Mouse (Mus musculus): Measurements from ENCODE around the gene Dcst1. TPM values are rescaled to one million over a fixed set of nuclear protein-coding genes. Genes with fewer than 3 reads are reported as not detected.

The Dcst1 gene
- polyA plus RNA-seq, 1 experiment, result 3.1 TPM

DNA sequence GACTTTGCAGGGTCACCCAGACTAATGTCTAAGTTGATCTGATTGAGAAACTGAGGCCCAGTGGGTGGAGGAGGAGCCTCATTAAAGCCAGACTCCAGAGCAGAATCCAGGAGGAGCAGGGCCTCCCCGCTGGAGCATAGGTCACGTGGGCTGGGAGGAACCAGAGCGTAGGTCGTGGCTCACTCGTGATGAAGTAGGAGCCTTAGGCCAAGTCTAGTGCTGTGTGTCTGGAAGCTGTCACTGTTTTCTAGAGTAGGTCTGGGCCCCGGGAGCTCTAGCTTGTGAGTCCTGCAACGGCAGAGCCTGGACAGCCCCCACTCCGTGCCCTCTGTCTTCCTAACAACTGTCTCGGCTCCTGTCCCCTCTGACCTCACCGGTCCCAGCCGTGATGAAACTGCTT is 2.3 kb upstream of the Dcst1 start:
- no peak for DNase-seq (ENCODE audit: low read depth, low spot score)

DNA sequence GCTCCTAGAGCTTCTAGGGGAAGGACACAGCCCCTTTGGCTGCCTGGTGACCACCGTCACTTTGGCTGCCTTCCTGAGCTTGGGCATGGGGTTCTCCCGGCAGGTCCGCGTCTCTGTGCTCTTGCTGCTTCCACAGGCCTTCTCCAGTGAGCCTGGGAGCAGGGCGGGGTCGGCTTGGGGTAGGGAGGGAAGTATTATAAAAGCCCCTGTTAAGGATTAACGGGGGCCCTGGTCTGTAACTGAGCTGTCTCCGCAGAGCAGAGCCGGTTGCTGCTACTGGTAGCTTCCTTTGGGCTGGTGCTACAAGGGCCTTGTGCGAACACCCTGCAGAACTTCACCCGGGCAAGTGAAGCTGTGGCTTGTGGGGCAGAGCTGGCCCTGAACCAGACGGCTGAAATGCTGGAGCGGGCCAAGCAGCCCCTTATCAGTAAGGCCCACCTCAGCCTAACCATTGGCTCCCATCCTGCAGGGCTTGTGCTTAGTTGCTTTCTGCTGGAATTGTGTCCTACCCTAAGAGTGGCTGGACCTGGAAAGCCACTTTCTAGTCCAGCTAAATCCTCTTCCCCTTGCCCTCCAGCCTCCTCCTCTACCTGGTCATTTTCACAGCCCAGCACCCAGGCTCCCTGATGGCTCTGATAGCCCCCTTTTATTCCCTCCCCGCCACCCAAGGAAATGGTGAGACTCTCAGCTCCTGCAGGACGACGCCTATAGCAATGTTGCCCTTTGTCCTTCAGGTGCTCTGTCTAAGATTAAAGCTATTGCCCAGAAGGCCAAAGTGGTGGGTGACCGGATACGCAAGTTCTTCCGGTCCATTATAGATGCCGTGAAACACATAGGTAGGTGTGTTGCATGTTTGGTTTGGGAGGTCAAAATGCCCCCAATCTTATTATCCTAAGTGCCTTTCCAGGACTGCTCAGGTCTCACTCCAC is 697 bp upstream of the Dcst1 start:
- 51% methylated on average over 20 of the region's 20 CpGs for WGBS
- no peak for DNase-seq (ENCODE audit: low read depth, low spot score)

More for the DNA sequence above, 2.3 kb upstream of the Dcst1 start:
- WGBS, result 48% methylated on average over 11 of the region's 11 CpGs

DNA sequence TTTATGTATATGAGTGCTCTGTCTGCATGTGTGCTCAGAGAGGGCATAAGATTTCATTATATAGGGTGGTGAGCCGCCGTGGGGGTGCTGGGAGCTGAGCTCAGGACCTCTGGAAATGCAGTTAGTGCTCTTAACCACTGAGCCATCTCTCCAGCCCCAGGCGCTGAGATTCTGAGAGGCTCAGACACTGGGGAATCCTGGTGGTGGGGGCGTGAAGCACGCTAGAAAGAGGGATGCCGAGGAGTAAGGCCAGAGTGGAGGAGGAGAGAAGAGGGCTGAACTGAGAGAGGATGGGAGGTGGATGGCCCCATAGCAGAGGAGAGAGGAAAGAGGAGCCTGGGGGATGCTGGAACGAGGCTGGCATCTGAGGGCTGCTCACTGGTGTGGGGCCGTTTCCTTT is 422 bp downstream of the Dcst1 start:
- no peak for DNase-seq (ENCODE audit: low read depth, low spot score)
- WGBS, result 92% methylated on average over 8 of the region's 8 CpGs

DNA sequence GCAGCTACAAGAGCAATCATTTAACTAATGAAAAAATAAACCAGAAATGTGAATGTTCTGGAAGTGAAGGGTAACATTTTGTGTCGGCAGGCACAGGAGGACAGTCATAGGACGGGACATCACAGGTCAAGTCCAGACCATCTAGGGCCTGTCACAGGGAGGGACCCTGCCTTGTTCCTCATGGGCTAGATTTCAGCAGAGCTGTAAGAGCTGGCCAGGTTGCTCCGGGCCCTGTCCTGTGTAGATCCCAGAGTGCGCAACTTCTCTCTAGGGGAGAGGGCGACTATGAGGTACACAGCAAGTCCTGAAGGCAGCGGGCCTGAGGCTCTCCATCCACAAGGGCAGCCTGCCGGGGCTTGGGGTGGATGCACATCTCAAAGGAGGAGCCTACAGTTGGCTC is 3.4 kb downstream of the Dcst1 start, which contains the start of gene Dcst2:
Gene Dcst2 (plus strand): TSS at position 301 of the 400 bp plus-strand sequence.
- 89% methylated on average over 7 of the region's 7 CpGs for WGBS
- no peak for DNase-seq (ENCODE audit: low read depth, low spot score)

DNA sequence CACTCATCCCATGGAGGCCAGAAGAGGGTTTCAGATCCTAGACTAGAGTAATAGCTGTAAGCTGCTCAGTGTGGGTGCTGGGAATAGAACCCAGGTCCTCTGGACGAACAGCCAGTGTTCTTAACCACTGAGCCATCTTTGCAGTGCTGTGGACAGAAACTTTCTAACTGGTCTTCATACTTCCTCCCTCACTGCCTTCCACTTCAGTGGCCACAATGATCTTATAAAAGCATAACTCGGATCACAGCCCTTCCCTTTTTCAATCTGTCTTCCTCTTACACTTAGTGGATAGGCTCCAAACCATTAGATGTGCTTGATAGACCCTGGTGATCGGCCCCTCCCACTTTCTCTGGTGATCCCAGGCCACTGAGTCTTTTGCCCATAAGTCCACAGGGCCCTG is 4.8 kb downstream of the Dcst1 start:
- no peak for DNase-seq (ENCODE audit: low read depth, low spot score)
- WGBS, result 53% methylated on average over 3 of the region's 3 CpGs

DNA sequence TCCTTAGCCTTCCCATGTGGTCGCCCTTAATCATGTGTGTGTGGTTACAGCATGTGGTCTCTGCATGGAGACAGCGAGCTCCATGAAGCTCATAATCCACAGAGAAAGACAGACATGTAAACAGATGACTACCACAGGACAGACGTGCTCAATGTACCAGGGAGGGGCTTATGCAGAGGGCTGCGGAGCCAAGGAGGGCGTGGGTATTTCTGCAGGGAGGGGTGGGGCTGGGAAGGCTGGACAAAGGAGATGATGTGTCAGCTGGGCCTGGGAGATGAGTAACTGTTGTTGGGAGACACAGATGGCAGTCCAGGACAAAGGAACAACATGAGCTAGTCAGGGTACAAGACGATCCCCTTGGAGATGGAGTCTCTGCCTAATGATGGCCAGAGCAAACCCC is 5.4 kb downstream of the Dcst1 start:
- WGBS, result 30% methylated on average over 6 of the region's 6 CpGs
- DNase-seq (ENCODE audit: low read depth, low spot score), result no peak

DNA sequence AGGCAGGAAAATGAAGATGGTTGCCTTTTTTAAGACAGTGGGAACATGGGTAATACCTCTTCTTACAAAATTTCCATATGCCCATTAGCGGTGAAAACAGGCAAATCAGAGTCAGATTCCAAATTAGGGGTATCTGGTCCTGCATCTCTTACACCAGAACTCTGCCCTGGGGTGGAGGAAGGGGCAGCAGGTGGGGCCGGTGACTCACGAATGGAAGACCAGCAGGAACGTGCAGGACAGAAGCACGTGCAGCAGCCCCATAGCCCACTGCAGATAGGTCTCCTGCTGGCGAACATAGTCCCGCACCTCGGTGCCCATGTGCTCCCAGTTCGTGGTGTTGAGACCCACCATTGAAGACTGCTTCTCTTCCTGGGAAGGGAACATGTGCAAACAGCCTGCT is 9.0 kb downstream of the Dcst1 start:
- WGBS, result 84% methylated on average over 9 of the region's 9 CpGs
- DNase-seq (ENCODE audit: low read depth, low spot score), result no peak

DNA sequence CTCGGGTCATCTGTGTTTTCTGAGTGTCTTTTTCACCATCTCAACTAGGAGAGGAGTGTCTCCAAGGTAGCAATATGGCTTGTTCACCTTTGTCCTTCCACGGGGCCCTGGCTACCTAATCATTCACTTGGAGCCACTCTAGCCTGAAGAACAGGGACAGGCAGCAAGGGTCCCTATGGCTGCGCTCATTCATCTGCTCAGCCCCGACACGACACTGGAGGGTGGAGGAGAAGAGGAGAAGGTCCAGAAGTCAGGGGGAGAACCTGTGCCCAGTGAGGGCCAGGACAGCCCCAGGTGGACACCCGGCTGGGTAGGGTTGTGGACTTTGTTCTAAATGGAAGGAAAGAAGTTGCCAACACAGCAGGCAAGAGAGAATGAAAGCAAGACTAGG is 9.5 kb downstream of the Dcst1 start:
- WGBS, result 47% methylated on average over 6 of the region's 6 CpGs
- DNase-seq (ENCODE audit: low read depth, low spot score), result no peak

DNA sequence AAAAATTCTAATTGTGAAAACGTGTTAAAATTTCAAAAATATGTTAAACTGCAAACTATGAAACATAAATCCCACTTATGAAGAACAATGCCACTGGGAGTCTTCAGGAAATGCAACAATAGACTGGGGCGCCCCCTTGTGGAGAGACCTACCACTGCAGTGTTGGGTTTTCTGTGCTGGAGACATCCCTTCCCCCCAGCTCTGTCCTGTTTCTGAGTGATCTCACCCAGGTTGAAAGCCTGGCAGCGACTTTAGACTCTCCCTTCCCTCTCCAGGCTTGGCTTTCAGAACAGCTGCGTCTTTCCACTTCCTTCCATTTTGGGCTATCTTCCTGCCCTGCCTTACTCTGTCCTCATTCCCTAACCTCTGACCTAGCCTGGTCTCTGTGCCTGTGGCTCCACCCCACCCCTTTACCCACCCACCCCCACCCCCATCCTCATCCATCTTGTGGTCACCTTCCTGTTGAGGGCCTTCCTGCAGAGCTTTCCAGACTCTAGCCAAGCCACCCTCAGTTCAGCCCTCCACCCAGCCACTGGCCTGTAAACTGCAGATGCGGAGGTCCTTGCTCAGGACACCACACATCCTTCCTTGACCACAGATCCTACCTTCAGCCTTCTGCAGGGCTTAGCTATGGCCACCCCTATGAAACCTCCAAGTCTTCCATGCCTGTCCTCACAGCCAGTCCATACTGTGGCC is 10.1 kb downstream of the Dcst1 start:
- DNase-seq (ENCODE audit: low read depth, low spot score), result no peak
- 15% methylated on average over 5 of the region's 5 CpGs for WGBS

DNA sequence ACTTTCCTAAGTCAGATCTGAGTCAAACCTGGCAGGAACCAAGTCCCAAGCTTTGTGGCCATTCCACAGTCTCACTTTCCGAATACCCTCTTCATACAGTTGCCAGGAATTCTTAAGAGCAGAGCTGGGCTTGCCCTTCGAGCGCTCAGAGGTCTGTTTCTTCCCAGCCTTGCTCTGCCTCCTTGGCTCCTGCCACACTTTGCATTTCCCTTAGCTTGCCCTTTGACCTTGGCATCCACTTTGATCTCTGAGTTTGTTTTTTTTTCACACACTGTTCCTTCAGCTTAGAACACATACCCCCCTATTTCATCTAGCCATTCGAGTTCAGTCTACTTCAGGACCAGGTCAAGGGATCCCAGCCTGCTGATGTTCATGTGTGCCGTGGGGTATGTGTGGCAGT is 13.8 kb downstream of the Dcst1 start:
- DNase-seq (ENCODE audit: low read depth, low spot score), result no peak
- WGBS, result 53% methylated on average over 5 of the region's 5 CpGs

DNA sequence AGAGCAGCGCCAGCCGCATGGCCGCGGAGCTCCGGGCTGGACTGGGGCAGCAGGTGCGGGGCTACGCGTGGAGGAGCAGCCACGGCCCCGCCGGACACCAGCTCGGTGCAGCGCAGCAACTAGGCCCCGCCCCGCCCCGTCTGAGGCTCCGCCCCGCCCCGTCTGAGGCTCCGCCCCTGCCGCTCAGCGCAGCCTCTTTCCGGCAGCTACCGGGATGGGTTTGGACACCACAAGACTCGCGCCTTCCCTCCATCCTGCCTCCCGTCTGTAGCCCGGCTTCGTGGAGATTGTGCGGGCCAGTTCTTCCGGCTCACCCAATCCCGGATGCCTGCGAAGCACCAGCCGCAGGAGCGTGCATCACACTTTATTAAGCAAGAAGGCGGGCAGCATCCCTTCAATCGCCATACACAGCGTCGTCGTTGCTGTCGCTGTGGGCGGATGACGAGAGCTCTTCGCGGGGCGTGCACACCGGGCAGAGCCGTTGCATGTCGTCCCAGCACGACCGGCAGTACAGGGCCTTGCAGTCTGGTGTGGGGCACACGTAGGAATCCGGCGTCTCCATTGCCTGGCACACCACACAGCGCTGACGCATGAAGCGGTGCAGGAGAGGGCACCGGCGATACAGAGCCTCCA is 15.1 kb downstream of the Dcst1 start, which contains the start of gene Adam15:
Gene Adam15 (minus strand): TSS at position 128 of the 633 bp plus-strand sequence.
- WGBS, result 1% methylated on average over 59 of the region's 59 CpGs
- no peak for DNase-seq (ENCODE audit: low read depth, low spot score)

DNA sequence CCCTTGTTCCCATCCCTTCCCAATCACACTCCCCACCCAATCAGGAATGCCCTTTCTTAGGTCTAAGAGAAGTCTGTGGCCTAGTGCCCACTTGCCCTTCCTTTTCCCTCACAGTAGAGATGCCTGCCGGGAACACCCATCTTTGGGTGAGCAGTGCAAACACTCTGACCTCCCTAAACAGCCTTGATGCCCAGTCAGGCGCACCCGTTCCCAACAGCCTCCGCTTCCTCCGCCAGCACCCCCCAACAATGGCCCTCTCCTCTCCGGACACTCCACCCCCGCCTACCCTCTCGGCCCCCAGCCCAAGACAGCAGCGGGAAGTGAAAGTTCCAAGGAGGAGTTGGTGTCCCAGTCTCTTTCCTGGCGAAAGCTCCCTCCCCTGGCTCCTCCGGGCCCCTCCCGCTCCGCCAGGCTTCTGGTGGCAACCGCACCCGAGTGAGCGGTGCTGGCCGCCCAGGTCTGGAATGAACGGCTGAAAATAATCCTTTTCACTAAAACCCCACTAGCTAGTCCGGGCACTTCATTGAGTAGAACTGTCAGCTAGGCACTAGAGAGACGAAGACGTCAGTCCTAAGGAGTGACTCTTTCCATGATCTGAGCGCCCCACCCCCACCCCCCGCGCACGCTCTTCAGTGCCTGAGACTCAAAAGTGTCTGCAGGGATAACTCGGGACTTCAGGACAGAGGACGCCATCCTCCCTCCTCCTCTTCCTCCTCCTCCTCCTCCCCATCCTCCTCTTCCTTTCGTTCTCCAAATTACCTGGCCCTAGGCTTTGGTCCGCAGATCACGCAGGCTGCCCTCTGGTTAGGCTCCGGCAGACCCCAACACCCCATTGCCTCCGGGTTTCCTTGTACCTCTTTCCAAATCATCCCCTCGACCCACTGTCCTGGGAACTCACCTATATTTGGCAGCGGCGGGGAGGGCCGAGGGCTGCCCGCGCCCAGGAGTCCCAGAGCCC is 15.9 kb downstream of the Dcst1 start:
- 2% methylated on average over 38 of the region's 38 CpGs for WGBS
- no peak for DNase-seq (ENCODE audit: low read depth, low spot score)

DNA sequence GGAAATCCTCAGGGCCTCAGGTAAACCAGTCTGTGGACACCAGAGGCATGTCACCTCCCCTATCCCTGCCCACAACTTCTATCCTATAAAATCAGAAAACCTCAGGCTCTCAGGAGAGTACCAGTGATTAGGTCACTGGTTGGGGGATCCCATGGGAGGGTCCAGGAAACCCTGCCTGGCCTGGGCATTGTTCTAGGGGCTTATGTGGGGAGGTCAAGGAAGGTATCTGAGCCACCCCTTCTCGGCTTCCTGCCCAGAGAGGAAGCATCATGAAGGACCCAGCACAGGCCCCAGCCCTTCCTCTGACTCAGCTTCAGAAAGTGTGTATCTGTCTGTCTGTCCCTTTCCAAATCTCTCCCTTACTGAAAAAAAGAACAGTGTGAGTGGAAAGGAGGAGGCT is 17.1 kb downstream of the Dcst1 start:
- DNase-seq (ENCODE audit: low read depth, low spot score), result no peak

DNA sequence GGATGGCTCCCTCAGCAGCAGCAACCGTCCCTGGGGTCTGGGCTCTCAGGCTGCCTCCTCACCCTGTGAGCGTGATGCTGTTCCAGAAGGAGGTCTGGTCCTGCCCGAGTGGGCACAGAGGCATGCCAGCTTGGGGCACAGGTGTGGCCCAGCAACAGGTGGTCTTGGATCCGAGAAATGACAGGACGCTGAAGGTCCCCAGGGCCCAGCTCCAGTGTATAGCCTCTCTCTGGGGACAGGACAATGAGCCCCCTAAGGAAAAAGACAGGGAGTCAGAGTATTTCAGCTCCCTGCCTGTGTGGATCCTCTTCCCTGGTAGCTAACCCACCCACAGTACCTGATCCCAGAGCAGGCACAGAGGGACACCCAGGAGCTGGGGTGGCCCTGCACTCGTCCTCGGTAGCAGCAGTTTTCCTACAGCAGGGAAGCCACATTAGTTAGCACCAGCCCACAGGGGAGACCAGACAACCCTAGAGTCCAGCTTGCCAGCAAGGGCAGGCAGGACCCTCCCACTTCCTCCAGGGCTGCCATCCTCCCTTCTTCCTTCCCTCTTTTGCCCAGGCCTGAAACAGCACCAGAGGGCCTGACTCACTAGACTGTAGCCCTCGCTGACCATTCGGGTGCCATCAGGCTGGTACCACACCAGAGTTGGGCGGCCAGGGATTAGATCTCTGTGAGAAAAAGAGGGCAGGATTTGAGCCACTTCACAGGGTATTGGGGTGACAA is 18.1 kb downstream of the Dcst1 start:
- 88% methylated on average over 10 of the region's 10 CpGs for WGBS
- DNase-seq (ENCODE audit: low read depth, low spot score), result no peak

More for the DNA sequence above, 17.1 kb downstream of the Dcst1 start:
- 90% methylated on average over 1 of the region's 1 CpGs for WGBS

DNA sequence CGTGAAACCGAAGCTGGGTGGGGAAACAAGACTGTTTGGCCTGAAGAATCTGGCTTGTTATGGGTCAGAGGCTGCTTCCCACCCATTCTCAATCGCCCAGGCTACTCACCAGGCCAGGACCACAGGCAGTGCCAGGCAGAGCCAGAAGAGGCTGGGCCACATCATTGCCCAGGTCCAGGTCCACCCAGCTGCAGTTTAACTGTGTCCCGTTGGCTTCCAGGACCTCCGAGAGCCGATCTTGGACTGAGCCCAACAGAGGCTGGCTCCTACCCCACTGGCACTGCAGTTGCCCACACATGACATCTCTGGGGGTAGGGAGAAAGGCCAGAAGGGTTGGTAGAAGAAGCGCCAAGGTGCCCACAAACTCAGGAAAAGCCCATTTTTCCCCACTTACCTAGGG is 21.8 kb downstream of the Dcst1 start:
- 82% methylated on average over 7 of the region's 7 CpGs for WGBS
- DNase-seq (ENCODE audit: low read depth, low spot score), result no peak

DNA sequence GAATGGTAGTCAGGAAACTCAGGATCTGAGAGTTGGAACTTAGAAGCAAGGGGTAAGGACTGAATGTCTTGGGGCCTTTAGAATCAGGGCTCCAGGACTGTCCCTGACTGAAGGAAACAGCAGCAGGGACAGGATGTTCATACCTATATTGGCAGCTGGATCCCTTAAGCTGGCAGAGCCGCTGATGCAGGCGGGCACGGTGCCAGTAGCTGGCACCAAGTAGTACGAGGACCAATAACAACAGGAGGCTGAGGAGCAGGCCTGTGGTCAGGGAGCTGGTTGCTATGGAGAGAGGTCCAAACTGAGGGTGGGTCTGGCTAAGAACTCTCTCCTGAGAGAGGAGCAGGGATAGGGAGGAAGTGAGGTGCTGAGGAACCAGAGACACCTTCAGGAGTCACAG is 23.3 kb downstream of the Dcst1 start:
- WGBS, result 44% methylated on average over 4 of the region's 4 CpGs
- DNase-seq (ENCODE audit: low read depth, low spot score), result no peak

DNA sequence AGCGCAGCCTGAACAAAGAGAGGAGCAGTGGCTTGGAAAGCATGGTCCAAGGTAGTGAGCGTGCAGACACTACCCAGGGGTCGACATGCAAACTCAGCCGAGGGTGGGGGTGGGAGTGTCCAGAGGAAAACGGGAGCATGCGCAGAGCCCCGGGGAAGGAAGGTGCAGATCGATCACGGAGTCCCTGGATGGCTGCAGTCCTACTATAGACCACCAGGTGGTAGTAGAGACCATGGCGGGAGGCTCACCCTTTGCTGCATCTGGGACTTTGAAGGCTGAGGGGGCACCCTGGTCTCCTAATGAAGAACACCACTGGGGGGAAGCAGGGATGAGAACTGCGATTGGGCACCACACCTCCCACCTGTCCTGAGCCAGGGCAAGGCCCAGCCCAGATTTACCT is 24.6 kb downstream of the Dcst1 start:
- DNase-seq (ENCODE audit: low read depth, low spot score), result no peak
- WGBS, result 9% methylated on average over 11 of the region's 11 CpGs

DNA sequence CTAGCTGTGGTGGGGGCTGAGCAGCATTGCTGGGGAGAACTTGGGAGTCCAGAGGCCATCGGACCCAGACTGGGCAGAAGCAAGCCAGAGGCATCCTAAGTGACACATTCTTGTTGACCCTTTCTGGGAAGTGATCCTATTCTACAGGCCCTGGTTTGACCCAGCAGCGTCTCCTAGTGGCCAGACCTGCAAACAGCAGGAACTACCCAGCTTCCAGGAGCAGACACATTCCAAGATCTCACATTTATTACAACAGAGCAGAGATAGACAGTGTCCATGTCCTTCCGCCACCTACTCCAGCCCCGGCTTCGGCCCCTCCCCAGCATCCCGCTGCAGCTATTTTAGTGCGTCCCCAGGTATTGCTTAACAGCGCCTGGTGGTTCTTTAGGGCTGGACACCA is 25.6 kb downstream of the Dcst1 start:
- no peak for DNase-seq (ENCODE audit: low read depth, low spot score)
- WGBS, result 15% methylated on average over 8 of the region's 8 CpGs

Data from large intestine, adult 2 months (tissue).